9 mouse cellular contexts compared by ENCODE assay signal in genomic region chr6:55504797-55505488, GRCm38 (mm10). TPM values are rescaled to one million over a fixed set of nuclear protein-coding genes. Genes with fewer than 3 reads are reported as not detected.
DNase-seq lines count a peak whose midpoint lies in the region; ATAC-seq and TF ChIP-seq lines count a peak whose summit lies in the region.
"Had no signal": no experiment of that assay in that cellular context is flagged by ENCODE, and none has a peak within 500 bp of the region (broad histone marks: within the 10 kb centered on the region; RNA-seq: fewer than 3 reads in every experiment).

No protein-coding gene starts in this region.

- peak; percentile 93 for TF ChIP-seq CTCF in forebrain, postnatal 0 days (IDR thresholded peaks at IDR 0.05; ENCODE audit: low read depth)

- peak; percentile 81 for ATAC-seq in forebrain, postnatal 0 days
- ATAC-seq in activated CD4-positive, CD25-positive, alpha-beta regulatory T cell, adult 4 months = no peak

- no peak overlapping the region for H3K4me2 ChIP-seq in forebrain, postnatal 0 days (ENCODE audit: low read depth)

- H3K36me3 ChIP-seq in forebrain, postnatal 0 days (ENCODE audit: insufficient read depth) = no peaks in the 10 kb centered on the region

- no peaks in the 10 kb centered on the region for H3K4me1 ChIP-seq in forebrain, postnatal 0 days (ENCODE audit: insufficient read depth)
- H3K4me1 ChIP-seq: megakaryocyte, embryonic 14.5 days had no signal

- no peaks in the 10 kb centered on the region for H3K27me3 ChIP-seq in forebrain, postnatal 0 days (ENCODE audit: insufficient read depth, low read length)

- H3K27ac ChIP-seq in forebrain, postnatal 0 days (ENCODE audit: low read depth, low read length) = no peak overlapping the region

- H3K9me3 ChIP-seq in forebrain, postnatal 0 days (ENCODE audit: low read length) = no peaks in the 10 kb centered on the region

- 87% methylated on average over 2 of the region's 2 CpGs for WGBS in forebrain, postnatal 0 days

- no peak overlapping the region for H3K4me3 ChIP-seq in forebrain, postnatal 0 days (ENCODE audit: low read depth, low read length)
- H3K4me3 ChIP-seq: megakaryocyte, embryonic 14.5 days had no signal

- peak; percentile 37 for DNase-seq in adrenal gland, adult 2 months
- no peak for DNase-seq in adrenal gland, adult 8-10 months
- peak; percentile 31 for DNase-seq in 416B (ENCODE audit: low read depth)
- DNase-seq in cerebellum, adult 11-12 months = peak; percentile 53
- peak; percentile 85 for DNase-seq in forebrain, postnatal 0 days
- peak; percentile 46 to 60 for DNase-seq in kidney, postnatal 36 days
- DNase-seq in mesoderm, embryonic 11.5 days (ENCODE audit: low read depth, low spot score) = peak; percentile 60

- H3K9ac ChIP-seq in forebrain, postnatal 0 days = no peak overlapping the region

RNA-seq across cellular contexts. Expression of gene Adcyap1r1, which starts 53.2 kb away (rescaled TPM):
- 10 to 100 TPM; 24.4 to 40.6 TPM for total RNA-seq in adrenal gland, adult 2 months (2021)
- polyA plus RNA-seq in adrenal gland, adult 2 months (2012; rRNA removed) = 25.6 and 25.9 TPM in 2 replicates
- total RNA-seq in adrenal gland, adult 8-10 months (2022) = 10 to 100 TPM; 43.9 to 62.8 (median 50.4) TPM
- 91.8 and 120 TPM in 2 replicates for total RNA-seq in forebrain, postnatal 0 days (2014; rRNA removed)
- polyA plus RNA-seq in forebrain, postnatal 0 days (2015; fragmentation: Nextera tagmentation; extraction: Ambion mirVana) = 30.3 and 43.4 TPM in 2 replicates
- polyA plus RNA-seq in activated CD4-positive, CD25-positive, alpha-beta regulatory T cell, adult 4 months (2017; shearing (Covaris generic)) = not detected
